Mouse (Mus musculus) liver, embryonic 14.5 days (tissue): ENCODE data around the gene Mybphl. TPM values are rescaled to one million over a fixed set of nuclear protein-coding genes. Genes with fewer than 3 reads are reported as not detected.

Experiments used
- ATAC-seq: fragments of 200-750 bp; cut with Nextera tagmentation; 2 replicates; pipeline ENCODE4 v1.8.0; 2017; ENCODE audit warnings: moderate number of reproducible peaks, mild to moderate bottlenecking, moderate library complexity; ENCODE audit not compliant: insufficient read depth
- DNase-seq, 3 experiments: peaks; one replicate each; pipeline ENCODE4 v3.0.0-alpha.2; 2012 to 2013; ENCODE audit warnings: low read depth in 3 of 3, low spot score in 3 of 3
- H3K27ac ChIP-seq: fragments of 300-500 bp; sonication (generic); 2 replicates; pipeline ENCODE4 v1.5.1; 2014; ENCODE audit warnings: moderate library complexity, mild to moderate bottlenecking, control low read depth, inconsistent platforms
- H3K27me3 ChIP-seq: fragments of 300-500 bp; sonication (generic); 2 replicates; pipeline ENCODE4 v1.6.1; 2014; ENCODE audit warnings: mild to moderate bottlenecking, low read length, moderate library complexity; ENCODE audit not compliant: control insufficient read depth, insufficient read depth
- H3K36me3 ChIP-seq: fragments of 300-500 bp; sonication (generic); replicated peaks from 2 replicates; pipeline ENCODE4 v1.6.1; 2014; ENCODE audit warnings: low read depth; ENCODE audit not compliant: control insufficient read depth, insufficient read depth
- H3K4me1 ChIP-seq, 2 experiments: fragments of 200-500 bp in 1 of 2; fragments of 300-500 bp in 1 of 2; sonication (generic) in 1 of 2; replicated peaks; 2 replicates each; pipeline ENCODE4 v1.6.1; 2012 to 2014; ENCODE audit warnings: antibody characterized with exemption in 1 of 2, inconsistent platforms in 1 of 2, low read length in 1 of 2; ENCODE audit not compliant: control insufficient read depth in 2 of 2, insufficient read depth in 2 of 2
- H3K4me2 ChIP-seq: fragments of 300-500 bp; sonication (generic); 2 replicates; pipeline ENCODE4 v1.6.1; 2014; ENCODE audit warnings: low read depth, mild to moderate bottlenecking, control low read depth, moderate library complexity
- H3K4me3 ChIP-seq, 2 experiments: fragments of 200-500 bp in 1 of 2; fragments of 300-500 bp in 1 of 2; sonication (generic) in 1 of 2; 2 replicates each; pipeline ENCODE4 v1.5.1; 2012 to 2014; ENCODE audit warnings: low read depth in 2 of 2, low read length in 2 of 2, mild to moderate bottlenecking in 2 of 2, control low read depth in 1 of 2, inconsistent platforms in 1 of 2, moderate library complexity in 1 of 2; ENCODE audit not compliant: insufficient read depth in 1 of 2
- H3K9ac ChIP-seq: fragments of 300-500 bp; sonication (generic); replicated peaks from 2 replicates; pipeline ENCODE4 v1.6.1; 2014; ENCODE audit warnings: mild to moderate bottlenecking, control low read depth, moderate library complexity
- H3K9me3 ChIP-seq: fragments of 300-500 bp; sonication (generic); 2 replicates; pipeline ENCODE4 v1.6.1; 2016; ENCODE audit warnings: low read length, mixed read lengths; ENCODE audit not compliant: control insufficient read depth
- CTCF ChIP-seq: IDR thresholded peaks from 2 replicates; pipeline ENCODE4 v1.5.1; 2016; ENCODE audit warnings: antibody characterized with exemption, low read depth, control low read depth
- EP300 ChIP-seq: IDR thresholded peaks from 2 replicates; pipeline ENCODE4 v1.6.1; 2016; ENCODE audit warnings: antibody characterized with exemption, low read depth
- WGBS: fragments of 180-500 bp; shearing (Covaris S2); extraction: QIAGEN DNeasy Blood & Tissue Kit; methylation state at CpG from one replicate; pipeline ENCODE4 v1.1.7; 2014; ENCODE audit not compliant: insufficient replicate concordance; 5-methylcytosine and 5-hydroxymethylcytosine counted together
- polyA plus RNA-seq, 2 experiments: library from polyadenylated mRNA; depleted of rRNA in 1 of 2; stranded (reverse) in 1 of 2; unstranded in 1 of 2; fragments of >200 nt; fragmentation: Nextera tagmentation in 1 of 2; extraction: Ambion mirVana in 1 of 2; gene quantifications; 2 replicates each; pipeline versions ENCODE4 v1.2.1 to v1.2.3; 2012 to 2014

The Mybphl gene
- polyA plus RNA-seq, 2 experiments = 0.10 to 0.20 TPM

DNA sequence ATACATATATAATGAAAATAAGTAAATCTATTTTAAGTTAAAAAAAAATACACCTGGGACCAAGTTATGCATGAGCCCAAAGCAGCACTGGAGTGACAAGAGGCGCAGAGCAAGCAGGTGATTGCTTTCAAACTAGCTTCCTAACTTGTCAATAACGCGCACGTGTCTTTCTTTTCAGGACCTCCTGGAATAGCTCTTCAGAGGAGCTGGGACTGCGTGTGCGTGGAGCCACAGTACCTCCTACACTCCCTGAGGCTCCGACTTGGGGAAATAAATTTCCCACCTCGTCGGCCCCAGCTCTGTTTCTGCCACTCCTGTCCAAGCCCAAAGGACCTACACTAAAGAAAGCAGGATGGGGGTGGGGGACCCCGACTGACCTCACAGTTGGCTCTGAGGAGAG is 7.7 kb upstream of the Mybphl start:
- no peak for DNase-seq
- Histone ChIP-seq H3K4me1 (no peaks in the 10 kb centered on the region; a peak in 1 of 4 replicates), H3K27me3 (no peaks in the 10 kb centered on the region), H3K36me3 (no peaks in the 10 kb centered on the region), H3K27ac (no peak overlapping the region), H3K9ac (no peak overlapping the region), H3K4me3 (no peak overlapping the region), H3K4me2 (no peak overlapping the region), H3K9me3 (no peaks in the 10 kb centered on the region)
- ATAC-seq = no peak
- TF ChIP-seq CTCF (no peak), EP300 (no peak)
- 74% methylated on average over 10 of the region's 10 CpGs for WGBS

DNA sequence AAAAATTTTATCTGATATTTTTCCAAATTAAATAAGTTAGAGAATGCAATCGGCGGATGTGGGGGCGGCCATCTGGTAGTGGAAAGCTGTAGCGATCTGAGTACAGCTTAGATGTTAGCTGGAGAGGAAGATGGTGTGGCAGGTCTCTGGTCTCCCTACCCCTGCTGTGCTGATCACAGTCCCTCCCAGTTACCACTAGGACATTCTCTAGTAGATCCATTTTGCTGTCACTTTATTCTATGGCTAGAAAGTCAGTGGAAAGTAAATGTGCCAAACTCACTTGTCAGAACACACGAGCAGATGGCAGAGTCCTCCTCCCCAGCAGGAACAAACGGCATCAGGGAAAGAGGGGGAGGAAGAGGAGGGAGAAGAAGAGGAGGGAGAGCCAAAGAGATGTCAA is 6.3 kb upstream of the Mybphl start:
- TF ChIP-seq CTCF = no peak
- no peak for TF ChIP-seq EP300

DNA sequence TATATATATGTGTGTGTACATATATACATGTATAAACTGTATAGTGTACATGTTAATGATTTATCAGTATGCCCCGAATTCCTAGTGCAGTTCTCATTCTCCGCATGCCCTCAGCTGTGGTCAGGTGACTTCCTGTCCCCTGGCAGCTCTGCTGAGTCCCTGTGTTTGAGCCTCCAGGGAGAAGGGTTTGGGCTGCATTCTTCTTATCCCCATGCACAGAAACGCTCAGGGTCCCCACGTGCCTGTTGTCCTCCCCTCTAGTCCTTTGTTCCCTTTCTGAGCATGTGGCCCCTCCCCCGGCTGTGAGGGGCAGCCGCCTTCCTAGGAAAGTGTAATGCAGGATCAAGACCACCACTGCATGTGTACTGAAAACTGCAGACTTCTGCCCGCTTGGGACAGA is 3.8 kb upstream of the Mybphl start:
- H3K9ac ChIP-seq = no peak overlapping the region
- DNase-seq (no peak), ATAC-seq (no peak)
- 18% methylated on average over 7 of the region's 7 CpGs for WGBS
- H3K27ac ChIP-seq = no peak overlapping the region
- H3K4me2 ChIP-seq = no peak overlapping the region
- TF ChIP-seq EP300 = no peak
- TF ChIP-seq CTCF = no peak
- no peaks in the 10 kb centered on the region for H3K27me3 ChIP-seq
- no peaks in the 10 kb centered on the region for H3K36me3 ChIP-seq
- peaks cover 0 to 9% of the 10 kb centered on the region in 2 experiments; a peak in 2 of 4 replicates for H3K4me1 ChIP-seq
- no peak overlapping the region for H3K4me3 ChIP-seq
- H3K9me3 ChIP-seq = no peaks in the 10 kb centered on the region

More for the DNA sequence above, 6.3 kb upstream of the Mybphl start:
- H3K27ac ChIP-seq = no peak overlapping the region
- H3K4me1 ChIP-seq = no peaks in the 10 kb centered on the region; a peak in 1 of 4 replicates
- H3K4me2 ChIP-seq = no peak overlapping the region
- 70% methylated on average over 6 of the region's 6 CpGs for WGBS
- H3K36me3 ChIP-seq = no peaks in the 10 kb centered on the region
- no peak overlapping the region for H3K9ac ChIP-seq
- ATAC-seq (no peak), DNase-seq (no peak)
- H3K4me3 ChIP-seq = no peak overlapping the region
- no peaks in the 10 kb centered on the region for H3K27me3 ChIP-seq
- no peaks in the 10 kb centered on the region for H3K9me3 ChIP-seq

DNA sequence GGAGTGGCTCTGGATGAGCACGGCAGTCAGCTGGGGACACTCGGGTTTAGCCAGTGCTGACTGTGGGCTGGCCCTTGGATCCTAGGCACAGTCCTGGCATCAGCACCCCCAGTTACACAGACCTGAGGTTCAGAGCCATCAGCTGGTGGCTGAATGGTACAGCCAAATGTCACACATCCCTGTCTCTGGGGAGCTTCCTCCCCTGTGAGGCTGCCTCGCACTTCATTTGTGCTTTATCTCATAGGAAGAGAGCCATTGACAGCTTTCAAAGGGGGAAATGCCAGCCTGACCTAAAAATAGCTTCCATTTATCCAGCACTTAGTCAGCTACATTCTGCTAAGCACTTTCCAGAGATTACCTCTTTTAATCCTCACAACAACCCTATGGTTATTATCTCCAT is 1.1 kb upstream of the Mybphl start:
- no peak overlapping the region for H3K4me2 ChIP-seq
- TF ChIP-seq EP300 (no peak), CTCF (no peak)
- no peak for DNase-seq
- 42% methylated on average over 3 of the region's 3 CpGs for WGBS
- H3K9me3 ChIP-seq = no peaks in the 10 kb centered on the region
- H3K36me3 ChIP-seq = no peaks in the 10 kb centered on the region
- H3K9ac ChIP-seq = no peak overlapping the region
- peaks cover 0 to 10% of the 10 kb centered on the region in 2 experiments; a peak in 2 of 4 replicates for H3K4me1 ChIP-seq
- H3K27me3 ChIP-seq = no peaks in the 10 kb centered on the region
- H3K27ac ChIP-seq = no peak overlapping the region
- no peak for ATAC-seq
- no peak overlapping the region for H3K4me3 ChIP-seq

DNA sequence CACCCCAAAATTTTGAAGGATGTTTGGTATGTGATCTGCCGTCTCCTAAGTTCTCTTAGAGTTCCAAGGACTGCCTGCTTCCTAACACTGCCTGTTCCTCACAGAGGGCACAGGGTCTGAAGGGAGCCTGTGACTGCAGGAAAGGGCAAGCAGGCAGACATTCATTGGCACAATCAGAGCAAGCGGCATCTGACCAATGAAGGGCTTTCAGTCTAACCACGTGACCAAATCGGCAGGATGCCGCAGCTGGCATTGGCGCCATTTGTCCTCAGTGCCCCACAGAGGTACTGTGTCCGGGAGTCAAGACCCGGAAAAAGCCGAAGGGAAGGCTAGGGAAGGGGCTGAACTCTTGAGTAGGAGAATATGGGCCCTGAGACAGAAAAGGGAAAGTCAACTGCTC is 2.5 kb downstream of the Mybphl start:
- WGBS = 51% methylated on average over 9 of the region's 9 CpGs
- ATAC-seq (no peak), DNase-seq (no peak)
- no peak overlapping the region for H3K27ac ChIP-seq
- no peak overlapping the region for H3K9ac ChIP-seq
- H3K9me3 ChIP-seq = no peaks in the 10 kb centered on the region
- H3K4me3 ChIP-seq = no peak overlapping the region
- no peaks in the 10 kb centered on the region for H3K27me3 ChIP-seq
- peaks cover 0 to 14% of the 10 kb centered on the region in 2 experiments; a peak in 2 of 4 replicates for H3K4me1 ChIP-seq
- TF ChIP-seq EP300 (no peak), CTCF (no peak)
- H3K4me2 ChIP-seq = no peak overlapping the region
- no peaks in the 10 kb centered on the region for H3K36me3 ChIP-seq
